Mouse (Mus musculus) left cerebral cortex, postnatal 25 days (tissue): ENCODE data around the gene Hdac10. TPM values are rescaled to one million over a fixed set of nuclear protein-coding genes. Genes with fewer than 3 reads are reported as not detected.

Experiments used
- DNase-seq, 2 experiments: peaks; one replicate each; pipeline ENCODE4 v3.0.0; 2022; ENCODE audit warnings: low spot score in 2 of 2, mixed read lengths in 1 of 2
- intact Hi-C: fragments of 180-260 bp; cut with DNase I; formaldehyde crosslinking; loops from one replicate; pipeline ENCODE4 v1.15.1; 2025
- microRNA-seq, 2 experiments: library from miRNA; unstranded; fragments of <30 nt; microRNA quantifications; one replicate each; pipeline ENCODE4 v1.2.0; 2022
- total RNA-seq, 2 experiments: library from RNA; stranded (reverse); gene quantifications; 2 replicates each; pipeline ENCODE4 v1.2.3; 2021

The Hdac10 gene
- total RNA-seq, 2 experiments from 2014 or later = 13.1 to 13.3 TPM

DNA sequence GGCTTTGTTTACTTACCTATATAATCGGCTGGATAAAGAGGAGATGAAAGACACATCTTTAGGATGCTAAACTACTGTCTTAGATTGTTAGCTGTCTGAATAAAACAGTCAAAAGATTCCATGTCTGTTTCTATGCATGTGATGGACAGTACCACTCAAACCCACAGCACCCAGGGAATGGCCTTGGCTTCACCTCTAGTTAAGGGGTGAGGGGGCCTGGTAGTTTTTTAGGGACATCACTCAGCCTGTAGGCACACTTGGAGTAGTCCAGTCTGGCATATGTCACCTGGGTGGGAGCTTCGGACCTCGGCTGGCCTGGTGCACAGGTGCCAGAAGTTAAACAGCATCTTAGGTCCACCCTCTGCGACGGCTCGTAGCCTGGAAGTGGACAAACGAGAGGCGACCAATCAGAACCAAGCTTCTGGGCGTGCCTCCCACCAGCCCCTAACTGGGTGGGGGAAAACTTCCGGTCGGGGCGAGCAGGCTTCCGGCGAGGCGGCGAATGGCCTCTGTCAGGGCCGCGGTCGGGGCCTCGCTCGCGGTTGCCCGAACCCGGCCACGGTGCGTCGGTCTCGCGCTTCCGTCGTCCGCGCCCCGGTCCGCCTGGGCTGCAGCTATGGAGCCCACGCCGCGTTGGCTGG is 39.8 kb downstream of the Hdac10 start, which contains the start of gene Selenoo:
TSS of gene Selenoo (plus strand) at position 478 of the 641 bp plus-strand sequence.
- DNase-seq = peak; percentile 91 to 95
- intact Hi-C loops = no loop called here

DNA sequence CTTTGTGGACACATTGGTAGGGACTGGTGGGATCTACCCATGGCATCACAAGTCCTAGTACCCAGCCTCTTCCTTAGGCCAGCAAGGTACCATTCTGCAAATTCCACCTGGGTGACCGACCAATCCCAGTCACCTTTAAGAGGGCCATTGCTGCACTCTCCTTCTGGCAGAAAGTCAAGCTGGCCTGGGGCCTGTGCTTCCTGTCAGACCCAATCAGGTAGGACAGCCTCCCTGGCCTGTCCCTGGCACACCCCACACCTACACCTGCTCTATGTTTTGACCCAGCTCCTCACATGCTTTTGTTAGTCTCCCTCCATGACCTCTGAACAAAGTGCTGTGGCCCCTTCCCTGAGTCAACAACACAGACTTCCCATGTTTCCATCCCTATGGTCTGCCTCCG is 43.7 kb downstream of the Hdac10 start:
- DNase-seq = no peak
- intact Hi-C loops = no loop called here

DNA sequence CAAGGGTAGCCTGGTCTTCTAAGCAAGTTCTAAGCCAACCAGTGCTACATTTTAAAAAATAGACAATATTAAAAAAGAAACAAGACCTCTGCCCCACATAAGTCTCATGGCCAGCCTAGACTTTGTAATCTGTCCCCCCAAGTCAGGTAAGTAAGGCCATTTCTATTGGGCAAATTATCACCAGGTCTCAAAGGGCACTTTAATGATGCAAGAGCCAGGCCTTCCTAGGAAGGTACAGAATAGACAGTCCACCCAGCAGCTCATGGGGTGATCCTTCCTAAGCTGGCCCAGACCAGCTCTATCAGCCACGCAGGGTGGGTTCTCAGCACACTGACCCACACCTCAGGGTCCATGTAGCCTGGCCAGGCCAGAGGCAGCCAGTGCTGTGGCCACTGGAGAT is 44.6 kb downstream of the Hdac10 start:
- DNase-seq = no peak
- intact Hi-C loops = no loop called here

DNA sequence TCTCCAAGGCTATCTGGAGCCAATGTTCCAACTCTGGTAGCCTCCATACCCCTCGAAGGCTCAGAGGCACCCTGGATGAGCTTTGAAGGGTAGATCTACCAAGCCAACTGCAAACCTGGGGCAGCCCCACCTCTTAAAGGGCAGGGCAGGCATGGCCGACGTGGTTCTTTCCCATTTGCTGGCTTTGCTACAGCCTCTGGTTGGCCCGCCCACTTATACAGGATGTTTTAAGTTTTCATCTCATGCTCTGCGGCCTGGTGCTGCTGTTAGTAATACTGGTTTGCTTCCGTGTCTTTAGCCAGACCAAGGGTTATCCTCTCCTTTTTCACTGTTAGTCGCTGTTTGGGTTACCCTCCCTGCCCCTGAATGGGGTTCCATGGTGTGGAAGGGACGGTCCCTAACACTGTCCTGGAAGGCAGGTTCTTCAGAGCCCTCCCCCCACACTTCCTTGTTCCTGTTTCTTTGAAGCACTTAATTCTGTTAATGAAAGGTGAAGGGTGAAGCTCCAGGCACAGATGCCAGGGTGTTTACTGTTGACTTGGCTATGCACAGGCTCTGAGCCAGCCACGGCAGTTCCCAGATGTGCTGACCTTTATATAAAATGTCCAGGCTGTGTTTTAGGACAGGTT is 50.2 kb downstream of the Hdac10 start:
- no peak for DNase-seq
- intact Hi-C loops = loop anchor here (5.0 kb wide), 1 partner anchor 251 kb away; no protein-coding TSS in a partner anchor

DNA sequence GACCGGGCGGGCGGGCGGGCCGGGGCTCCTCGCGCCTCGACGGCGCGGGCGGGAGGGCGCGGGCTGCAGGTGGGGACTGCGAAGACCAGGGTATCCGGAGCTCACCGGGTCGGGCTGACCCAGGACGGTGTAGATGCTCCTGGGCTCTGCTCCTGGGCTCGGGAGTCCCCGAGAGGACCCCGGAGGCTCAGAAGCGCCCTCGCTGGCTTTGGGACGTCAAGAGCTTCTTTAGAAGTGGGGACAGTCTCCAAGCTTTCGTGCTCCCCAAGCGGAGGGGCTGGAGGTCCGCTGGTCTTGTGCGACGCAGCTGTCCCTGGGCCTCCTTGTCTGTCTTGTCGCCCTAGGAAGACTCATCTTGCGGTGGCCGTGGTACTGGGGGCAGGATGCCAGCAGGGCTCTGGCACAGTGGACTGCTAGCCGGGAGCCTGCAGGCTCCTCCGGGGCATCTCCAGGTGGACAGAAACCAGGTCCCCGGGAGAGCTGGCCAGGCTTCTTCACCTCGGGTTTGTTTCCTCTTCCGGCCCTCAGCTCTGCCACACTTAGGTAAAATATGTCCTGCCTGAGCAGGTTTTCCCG is 52.3 kb downstream of the Hdac10 start:
- intact Hi-C loops = loop anchor here (5.0 kb wide), 1 partner anchor 249 kb away; no protein-coding TSS in a partner anchor
- peak in 1 of 2 experiments; percentile 28 for DNase-seq

DNA sequence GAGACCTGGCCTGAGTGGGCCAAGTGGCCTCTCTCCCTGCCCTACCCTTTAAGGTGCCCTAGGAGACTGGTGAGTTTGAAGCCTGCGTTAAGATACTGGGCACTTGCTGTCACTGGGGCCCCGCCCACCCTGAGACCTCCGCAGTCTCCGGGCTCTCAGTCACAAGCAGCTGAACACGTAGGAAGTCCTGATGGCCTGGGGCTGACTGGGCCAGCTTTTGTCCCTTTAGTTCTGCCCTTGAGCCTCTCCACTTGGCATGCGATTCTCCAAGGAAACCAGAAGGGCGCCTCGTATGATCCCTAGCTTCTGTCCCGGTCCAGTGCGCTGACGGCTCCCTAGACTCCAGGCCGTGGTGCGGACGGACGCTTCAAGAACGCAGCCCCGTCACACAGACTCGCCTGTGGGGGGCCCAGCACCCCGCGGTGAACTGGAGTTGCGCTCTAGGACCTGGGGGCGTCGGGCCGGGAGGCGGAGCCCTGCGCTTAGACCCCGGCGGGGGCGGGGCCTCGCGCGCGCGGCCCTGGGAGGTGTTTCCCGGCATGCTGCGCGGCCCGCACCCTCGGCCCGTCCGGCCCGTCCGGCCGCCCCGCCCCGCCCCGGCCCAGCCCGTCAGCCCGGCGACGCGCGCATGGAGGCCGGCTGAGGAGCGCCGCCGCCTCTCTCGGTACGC is 52.9 kb downstream of the Hdac10 start:
- DNase-seq = peak; percentile 82 to 84
- intact Hi-C loops = loop anchor here (5.0 kb wide), 1 partner anchor 248 kb away; no protein-coding TSS in a partner anchor

DNA sequence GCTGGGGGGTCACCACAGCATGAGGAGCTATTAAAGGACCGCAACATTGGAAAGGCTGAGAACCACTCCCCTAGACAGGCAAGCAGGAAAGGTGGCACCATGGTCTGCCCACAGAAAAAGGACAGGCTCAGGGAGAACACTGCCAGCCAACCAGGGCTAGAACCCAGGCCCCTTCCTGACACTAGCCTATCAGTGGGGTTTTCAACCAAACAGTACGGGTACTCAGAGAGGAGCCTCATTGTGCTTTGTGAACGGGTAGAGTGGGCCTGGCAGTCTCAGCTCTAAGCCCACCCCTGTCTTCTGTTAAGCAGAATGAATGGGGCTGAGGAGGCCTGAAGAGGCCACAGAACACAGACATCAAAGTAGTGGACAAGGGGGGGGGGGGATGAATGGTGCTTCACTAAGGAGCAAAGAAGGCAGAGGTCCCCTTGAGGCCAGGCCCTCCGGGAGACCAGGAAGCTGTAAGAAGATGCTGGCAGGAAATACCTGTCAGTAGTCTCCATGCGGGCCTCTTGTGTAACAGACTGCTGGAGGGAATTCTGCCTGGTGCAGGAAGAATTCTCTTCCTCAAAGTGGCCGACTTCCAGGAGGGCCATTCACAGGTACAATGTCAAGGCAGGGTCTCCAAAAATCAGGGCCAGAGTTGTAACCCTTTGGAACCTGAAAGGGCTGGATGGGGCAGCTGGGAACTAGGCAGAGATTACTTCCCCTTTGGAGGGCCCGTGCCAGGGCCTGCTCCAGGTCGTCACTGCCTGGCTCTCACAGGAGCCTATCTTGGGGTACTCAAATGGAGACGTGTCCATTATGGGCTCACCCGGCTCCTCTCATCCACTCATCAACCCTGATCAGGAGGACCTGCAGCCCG is 53.7 kb downstream of the Hdac10 start, which contains the start of gene Trabd:
TSS of gene Trabd (plus strand) at position 512 of the 865 bp plus-strand sequence.
- peak in 1 of 2 experiments; percentile 28 for DNase-seq
- intact Hi-C loops = loop anchor here (5.0 kb wide), 1 partner anchor 248 kb away; no protein-coding TSS in a partner anchor

DNA sequence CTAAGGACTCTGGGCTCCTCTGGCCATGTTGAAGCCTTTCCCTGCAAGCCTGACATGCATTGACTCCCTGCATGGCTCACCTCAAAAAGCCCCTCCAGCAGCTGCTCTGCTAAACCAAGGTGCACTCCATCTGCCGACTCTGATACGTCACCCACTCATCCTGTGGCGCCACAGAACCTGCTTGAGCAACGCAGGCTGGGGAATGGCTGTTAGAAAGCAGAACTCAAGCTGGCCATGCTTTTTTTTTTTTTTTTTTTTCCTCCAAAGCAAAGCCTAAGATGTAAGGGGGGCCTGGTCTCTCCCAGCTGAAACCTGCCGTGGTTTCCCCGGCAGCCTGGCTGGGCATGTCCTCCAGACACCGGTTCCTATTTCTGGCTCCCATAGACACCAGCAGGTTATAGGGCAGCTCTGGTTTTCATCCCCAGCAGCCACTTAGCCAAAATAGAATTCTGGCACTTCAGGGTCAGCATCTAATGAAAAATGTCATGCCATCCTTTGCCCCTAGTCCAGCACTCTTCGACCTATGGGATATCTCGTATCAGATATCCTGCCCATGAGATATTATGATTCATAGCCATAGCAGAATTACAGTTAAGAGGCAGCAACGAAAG is 54.4 kb downstream of the Hdac10 start:
- DNase-seq = peak in 1 of 2 experiments; percentile 45
- intact Hi-C loops = no loop called here

Small RNAs within 50 kb of the gene (microRNA-seq; reads per million reads assigned to microRNA genes)
- gene Mir7118 = 0.50 to 3.0 reads per million in 2 experiments

Other genes starting within 250 kb of the Hdac10 start
- gene Ttll8, start 174.3 kb downstream of the Hdac10 start, total RNA-seq = 1 to 10 TPM; 1.3 to 1.7 TPM
- 100 to 1,000 TPM; 101 to 103 TPM for gene Mlc1, start 149.7 kb downstream of the Hdac10 start, total RNA-seq
- not detected for gene Mov10l1, start 145.8 kb downstream of the Hdac10 start, total RNA-seq
- gene Panx2, start 69.0 kb downstream of the Hdac10 start, total RNA-seq = 10 to 100 TPM; 95.4 to 95.5 TPM
- 10 to 100 TPM; 15.8 to 17.9 TPM for gene Trabd, start 53.6 kb downstream of the Hdac10 start, total RNA-seq
- gene Selenoo, start 39.6 kb downstream of the Hdac10 start, total RNA-seq = 10 to 100 TPM; 18.9 to 20.6 TPM
- 10 to 100 TPM; 26.3 to 27.7 TPM for gene Tubgcp6, start 5.6 kb downstream of the Hdac10 start, total RNA-seq
- 1 to 10 TPM; 5.9 to 7.6 TPM for gene Mapk12, start 12.0 kb upstream of the Hdac10 start, total RNA-seq
- gene Mapk11, start 20.9 kb upstream of the Hdac10 start, total RNA-seq = 10 to 100 TPM; 47.1 to 51.1 TPM
- gene Plxnb2, start 52.1 kb upstream of the Hdac10 start, total RNA-seq = 10 to 100 TPM; 43.4 to 44.9 TPM
- gene Dennd6b, start 67.8 kb upstream of the Hdac10 start, total RNA-seq = 10 to 100 TPM; 44.8 to 47.0 TPM
- gene Ppp6r2, start 82.9 kb upstream of the Hdac10 start, total RNA-seq = 100 to 1,000 TPM; 148 to 149 TPM
- 100 to 1,000 TPM; 205 to 212 TPM for gene Sbf1, start 186.6 kb upstream of the Hdac10 start, total RNA-seq
- not detected for gene Adm2, start 194.0 kb upstream of the Hdac10 start, total RNA-seq
- not detected for gene Miox, start 205.7 kb upstream of the Hdac10 start, total RNA-seq
- 10 to 100 TPM; 21.0 to 21.8 TPM for gene Lmf2, start 227.0 kb upstream of the Hdac10 start, total RNA-seq
- 10 to 100 TPM; 96.1 to 97.4 TPM for gene Ncaph2, start 227.0 kb upstream of the Hdac10 start, total RNA-seq
- 10 to 100 TPM; 25.3 to 26.8 TPM for gene Sco2, start 245.1 kb upstream of the Hdac10 start, total RNA-seq
- gene Tymp, start 248.3 kb upstream of the Hdac10 start, total RNA-seq = 1 to 10 TPM; 1.3 to 1.6 TPM